Mouse (Mus musculus): ENCODE results near the gene Ipo4.

Ipo4 gene

DNA sequence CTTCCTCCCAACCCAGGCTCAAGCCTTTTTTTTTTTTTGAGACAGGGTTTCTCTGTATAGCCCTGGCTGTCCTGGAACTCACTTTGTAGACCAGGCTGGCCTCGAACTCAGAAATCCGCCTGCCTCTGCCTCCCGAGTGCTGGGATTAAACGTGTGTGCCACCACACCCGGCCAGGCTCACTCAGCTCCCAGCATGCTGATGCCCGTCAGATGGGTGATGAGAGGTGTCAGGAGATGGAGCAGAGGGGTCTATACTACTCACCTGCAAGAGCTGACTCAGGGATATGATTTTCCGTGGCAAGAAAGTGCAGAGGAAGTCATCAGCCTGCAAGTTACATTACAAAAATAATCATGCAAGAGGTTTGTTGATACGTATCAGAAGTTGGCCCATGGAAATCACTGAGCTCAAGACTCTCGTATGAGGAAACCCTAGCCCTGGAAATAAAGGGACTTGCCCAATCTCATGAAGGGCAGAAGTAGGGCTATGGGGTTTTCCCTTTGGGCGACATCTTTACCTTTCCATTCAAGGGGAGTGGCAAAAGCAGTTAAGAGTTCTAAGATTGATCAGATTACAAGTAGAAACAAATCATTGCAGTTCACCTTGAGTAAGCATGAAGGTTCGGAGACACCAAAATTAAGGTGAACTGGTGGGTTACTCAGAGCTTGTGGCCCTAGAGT, 45.8 kb downstream of the Ipo4 start:
- no peak for DNase-seq (ENCODE audit: low spot score)

DNA sequence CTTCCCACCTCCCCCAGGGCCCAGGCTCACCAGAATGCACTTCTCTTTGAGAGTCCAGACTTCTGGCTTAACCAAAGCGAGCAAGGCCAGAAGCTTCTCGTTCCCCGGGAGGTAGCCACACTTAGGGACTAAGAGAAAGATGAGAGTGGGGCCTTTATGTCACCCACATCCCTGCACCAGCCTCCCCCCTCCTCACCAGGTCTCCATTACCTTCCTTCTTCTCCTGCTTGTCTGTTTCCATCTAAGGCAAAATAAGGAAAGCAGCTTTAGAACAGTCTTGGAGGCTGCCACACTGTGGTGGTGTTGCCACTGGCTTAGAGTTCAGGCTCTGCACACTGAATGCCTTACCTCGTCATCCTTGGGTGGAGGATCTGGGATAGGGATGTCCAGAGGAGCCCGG, 46.5 kb downstream of the Ipo4 start:
- DNase-seq (ENCODE audit: low spot score): no peak

DNA sequence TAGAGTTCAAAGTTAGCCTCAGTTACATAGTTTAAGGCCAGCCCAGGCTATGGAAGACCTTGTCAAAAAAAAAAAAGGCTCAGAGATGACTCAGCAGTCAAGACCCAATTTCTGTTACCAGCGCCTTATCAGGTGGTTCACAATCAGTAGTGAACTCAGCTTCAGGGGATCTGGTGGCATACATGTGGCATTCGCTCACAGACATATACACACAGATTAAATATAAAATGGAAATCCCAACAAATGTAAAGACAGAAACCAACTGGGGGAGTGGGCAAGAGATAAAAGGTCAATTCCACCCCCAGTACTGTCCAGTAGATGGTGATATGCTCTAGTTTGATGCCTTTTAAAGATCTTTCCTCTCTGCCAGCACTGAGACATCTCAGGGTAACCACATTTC, 49.6 kb downstream of the Ipo4 start:
- DNase-seq (ENCODE audit: low spot score): no peak

DNA sequence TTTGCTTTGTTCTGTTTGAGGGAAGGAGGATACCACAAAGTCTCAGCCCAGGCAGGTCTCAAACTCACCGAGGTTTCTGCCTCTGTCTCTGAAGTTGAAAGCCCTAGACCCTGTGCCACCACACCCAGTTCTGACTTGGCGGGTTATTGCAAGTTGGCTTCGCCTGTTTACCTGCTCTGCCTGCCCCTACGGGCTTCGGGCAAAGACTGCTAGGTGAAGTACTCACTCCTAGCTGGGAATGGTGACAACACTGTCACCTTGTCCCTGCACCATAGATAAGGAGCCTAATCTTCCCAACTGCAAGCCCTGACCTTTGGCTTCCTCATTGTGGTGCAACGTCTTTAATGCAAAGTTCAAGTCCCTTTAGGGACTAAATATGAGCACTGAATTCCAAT, 50.2 kb downstream of the Ipo4 start:
- no peak for DNase-seq (ENCODE audit: low spot score)

DNA sequence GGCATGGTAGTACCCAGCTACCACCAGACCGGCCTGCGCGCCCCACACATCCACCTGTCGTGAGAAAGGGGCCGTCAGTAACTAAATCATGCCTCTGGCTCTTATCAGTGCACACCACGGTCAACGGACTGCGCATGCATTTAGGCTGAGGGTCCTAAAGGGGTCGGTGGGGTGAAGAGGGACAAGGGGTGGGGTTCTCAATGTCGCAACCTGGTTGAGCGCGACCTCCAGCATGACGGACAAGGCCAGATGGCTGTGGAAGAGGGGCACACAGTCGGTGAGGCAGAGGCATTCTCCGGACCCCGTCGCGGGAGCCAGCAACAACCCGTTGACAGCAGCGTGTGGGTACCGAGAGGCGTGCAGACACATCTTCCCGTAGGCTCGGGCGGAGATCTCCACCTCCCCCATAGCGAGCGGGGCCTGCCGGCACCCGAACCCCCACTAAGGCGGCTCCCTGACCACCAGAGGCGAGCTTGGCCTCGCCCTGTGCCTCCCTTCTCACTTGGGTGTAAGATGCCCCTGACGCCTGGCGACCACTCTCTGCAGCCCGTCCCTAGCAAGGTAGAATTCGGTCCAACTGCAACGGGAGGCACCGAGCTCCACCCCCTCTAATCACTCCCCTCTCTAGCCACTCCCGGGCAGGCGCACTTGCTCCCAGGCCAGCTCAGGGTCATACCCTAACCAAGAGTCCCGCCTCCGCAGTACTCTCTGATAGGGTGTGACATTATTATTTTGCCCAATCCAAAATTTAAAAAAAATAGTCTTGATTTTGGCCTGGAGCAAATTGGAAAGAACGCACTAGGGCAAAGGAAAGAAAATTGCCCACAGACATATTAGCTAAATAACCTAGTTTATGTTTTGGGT, 50.8 kb downstream of the Ipo4 start, which contains the start of gene Emc9:
Gene Emc9, minus strand, starts transcription at position 601 of the 864 bp plus-strand sequence.
- DNase-seq (ENCODE audit: low spot score): peak; percentile 78

DNA sequence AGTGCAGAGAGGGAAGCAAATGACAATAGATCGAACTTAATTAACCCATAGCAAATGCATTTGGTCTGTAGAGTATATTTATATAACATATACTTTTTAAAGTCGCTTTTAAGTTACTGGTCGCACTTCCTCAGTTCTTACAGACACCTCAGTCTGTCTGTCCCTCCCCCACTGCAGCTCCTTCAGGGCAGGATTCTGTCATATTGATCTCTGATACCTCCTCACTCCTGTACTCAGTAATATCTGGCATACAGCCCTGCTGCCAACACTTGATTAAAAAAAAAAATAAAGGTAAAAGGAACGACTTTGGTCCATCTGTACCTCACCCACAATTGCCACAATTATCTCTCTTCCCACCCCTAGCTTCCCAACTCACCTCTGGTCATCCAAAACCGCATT, 51.5 kb downstream of the Ipo4 start:
- DNase-seq (ENCODE audit: low spot score): no peak

DNA sequence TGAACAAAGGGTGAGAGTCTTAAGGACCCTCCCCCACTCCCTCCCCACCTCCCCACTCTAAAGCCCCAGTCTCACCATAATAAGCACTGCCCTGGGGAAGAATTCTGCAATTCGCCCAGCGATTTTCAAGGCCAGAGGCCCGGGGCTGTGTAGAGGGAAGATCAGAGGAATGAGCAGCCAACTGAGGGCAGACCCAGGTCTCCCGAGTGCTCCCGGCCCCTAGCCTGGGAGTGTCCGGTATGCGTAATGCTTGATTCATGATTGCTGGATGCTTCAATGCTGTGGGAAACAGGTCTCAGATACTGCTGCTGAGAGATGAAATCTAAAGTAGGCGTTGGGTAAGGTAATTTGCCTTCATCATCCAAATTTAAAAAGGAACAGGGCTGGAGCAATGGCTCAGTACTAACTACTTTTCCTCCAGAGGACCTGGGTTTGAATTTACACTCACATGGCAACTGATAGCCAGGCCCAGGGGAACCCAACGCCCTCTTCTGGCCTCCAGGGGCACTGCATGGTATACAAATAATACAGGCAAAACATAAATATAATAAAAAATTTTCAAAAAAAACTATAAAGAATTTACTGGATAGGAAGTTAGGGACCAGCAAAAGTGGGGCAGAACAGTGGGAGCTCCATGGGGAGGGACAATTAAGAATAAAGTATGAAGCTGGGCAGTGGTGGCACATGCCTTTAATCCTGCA, 53.6 kb downstream of the Ipo4 start:
- DNase-seq (ENCODE audit: low spot score): no peak

DNA sequence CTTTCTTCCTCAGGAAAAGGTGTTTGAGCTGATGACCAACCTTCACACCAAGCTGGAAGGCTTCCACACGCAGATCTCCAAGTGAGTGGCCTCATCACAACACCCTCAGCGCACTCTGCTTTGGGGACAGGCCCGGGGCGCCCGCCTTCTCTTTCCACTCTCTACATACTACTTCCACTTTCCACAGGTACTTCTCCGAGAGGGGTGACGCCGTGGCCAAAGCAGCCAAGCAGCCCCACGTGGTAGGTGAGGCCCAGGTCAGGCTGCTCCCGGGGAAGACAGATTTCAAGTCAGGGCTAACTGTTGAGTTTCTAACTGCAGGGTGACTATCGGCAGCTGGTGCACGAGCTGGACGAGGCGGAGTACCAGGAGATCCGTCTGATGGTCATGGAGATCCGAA, 55.0 kb downstream of the Ipo4 start:
- DNase-seq (ENCODE audit: low spot score): no peak

DNA sequence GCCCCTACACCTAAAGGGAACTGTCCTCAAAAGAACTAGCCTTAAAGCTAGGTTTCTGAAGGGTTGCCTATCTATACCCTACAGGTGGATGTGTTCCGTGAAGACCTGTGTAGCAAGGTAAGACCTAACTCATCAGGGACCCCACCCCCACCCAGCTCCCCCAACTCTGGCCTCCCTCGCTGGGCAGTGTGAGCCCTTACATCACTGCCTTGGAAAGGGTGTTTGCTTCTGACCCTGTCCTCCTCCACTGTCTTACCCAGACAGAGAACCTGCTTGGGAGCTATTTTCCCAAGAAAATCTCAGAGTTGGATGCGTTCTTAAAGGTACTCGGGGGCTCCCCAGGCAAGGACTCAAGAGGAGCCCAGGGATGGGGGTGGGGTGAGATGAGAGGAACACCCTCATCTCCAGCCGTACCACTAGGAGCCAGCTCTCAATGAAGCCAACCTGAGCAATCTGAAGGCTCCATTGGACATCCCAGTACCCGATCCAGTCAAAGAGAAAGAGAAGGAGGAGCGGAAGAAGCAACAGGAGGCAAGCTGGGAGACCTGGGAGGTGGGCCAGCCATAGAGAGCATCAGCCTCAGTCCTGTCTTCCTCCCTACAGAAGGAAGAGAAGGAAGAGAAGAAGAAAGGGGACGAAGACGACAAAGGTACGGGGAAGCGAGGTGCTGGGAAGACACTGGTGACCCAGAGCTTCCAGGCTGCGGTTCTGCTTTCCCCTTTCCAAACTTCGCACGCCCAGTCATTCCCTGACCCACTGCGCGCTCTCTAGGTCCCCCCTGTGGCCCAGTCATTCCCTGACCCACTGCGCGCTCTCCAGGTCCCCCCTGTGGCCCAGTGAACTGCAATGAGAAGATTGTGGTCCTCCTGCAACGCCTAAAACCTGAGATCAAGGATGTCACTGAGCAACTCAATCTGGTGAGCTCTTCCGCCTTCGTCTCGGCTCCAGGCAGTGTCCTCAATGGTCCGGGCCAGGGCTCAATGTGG, 56.0 kb downstream of the Ipo4 start:
- DNase-seq (ENCODE audit: low spot score): no peak

DNA sequence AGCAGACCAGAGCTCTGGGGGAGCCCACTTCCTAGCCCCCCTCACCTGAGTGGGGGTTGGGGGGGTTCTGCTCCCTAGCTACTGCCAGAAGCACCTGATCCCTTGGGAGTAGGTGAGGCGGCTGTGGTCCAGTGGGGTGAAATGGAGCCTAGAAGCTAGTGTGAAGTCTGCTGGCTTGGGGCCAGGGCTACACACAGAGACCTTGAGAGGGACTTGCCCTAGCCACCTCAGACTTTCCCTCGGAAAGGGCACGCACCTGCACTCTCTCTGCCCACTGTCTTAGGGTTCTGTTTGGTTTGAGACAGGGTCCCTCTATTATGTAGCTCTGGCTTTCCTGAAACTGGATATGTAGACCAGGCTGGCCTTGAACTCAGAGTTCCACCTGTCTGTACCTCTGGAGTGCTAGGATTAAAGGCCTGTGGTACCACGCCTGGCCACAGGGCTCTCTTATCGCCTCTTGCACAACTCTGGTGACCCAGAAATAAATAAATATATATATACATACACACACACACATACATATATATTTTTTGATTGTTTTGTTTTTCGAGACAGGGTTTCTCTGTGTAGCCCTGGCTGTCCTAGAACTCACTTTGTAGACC, 57.0 kb downstream of the Ipo4 start:
- DNase-seq (ENCODE audit: low spot score): peak; percentile 61

DNA sequence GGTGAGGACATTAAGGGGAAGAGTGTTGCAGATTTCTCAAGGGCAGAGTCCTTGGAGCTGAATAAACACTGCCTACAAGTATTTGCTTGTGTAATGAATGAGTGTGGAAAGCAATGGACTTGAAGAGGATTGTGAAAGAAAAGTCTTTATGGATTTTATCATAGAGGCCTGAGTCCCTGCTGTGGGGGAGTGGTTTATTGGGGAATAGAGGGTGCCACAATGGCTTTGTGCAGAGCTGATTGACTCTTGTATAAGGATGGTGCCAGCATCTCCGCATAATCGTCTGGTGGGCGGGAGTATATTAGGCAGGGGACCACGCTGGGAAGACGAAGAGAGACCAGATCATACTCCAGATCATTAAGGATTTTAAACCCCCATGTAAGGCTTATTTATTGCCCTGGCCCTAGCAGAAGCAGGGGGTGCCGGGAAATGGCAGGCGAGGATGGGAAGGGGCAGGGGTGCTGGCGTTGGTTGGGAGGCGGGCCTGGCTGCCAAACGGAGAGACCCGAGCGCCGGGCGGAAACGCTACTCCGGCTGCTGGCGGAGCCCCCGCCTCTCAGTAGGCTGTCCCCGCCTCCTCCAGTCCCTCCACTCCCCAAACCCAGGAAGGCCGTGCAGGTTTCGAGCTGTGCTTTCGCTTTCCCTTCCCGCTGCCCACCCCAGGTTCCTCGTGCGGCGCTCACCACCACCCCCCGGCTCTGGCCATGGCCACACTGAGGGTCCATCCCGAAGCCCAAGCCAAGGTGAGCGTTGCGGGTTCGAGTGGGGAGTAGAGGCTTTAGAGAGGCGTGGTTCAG, 57.7 kb downstream of the Ipo4 start, which contains the start of gene Psme1:
Gene Psme1, plus strand, starts transcription at position 253 of the 797 bp plus-strand sequence.
- peak; percentile 80 for DNase-seq (ENCODE audit: low spot score)

DNA sequence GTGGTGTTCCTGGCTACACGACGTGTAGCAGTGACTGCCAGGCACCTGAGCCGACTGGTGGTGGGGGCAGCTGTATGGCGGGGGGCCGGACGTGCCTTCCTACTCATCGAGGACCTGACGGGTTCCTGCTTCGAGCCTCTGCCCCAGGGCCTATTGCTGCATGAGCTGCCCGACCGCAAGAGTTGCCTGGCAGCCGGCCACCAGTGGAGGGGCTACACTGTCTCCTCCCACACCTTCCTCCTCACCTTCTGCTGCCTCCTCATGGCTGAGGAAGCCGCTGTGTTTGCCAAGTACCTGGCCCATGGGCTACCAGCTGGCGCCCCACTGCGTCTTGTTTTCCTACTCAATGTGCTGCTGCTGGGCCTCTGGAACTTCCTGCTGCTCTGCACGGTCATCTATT, 59.4 kb downstream of the Ipo4 start:
- no peak for DNase-seq (ENCODE audit: low spot score)

DNA sequence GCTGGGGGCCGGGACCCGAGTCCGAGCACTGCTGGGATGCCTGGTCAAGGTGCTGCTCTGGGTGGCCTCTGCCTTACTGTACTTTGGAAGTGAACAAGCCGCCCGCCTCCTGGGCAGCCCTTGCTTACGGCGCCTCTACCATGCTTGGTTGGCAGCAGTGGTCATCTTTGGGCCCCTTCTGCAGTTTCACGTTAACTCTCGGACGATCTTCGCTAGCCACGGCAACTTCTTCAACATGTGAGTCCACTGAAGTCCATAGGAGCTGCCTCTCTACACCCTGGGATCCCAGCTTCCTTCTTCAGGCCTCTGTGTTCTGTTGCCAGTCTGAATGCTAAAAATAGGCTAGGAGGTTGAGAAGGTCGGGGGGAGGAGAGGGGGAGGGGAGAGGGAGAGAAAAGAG, 60.0 kb downstream of the Ipo4 start:
- no peak for DNase-seq (ENCODE audit: low spot score)

Measured in urinary bladder, postnatal 14 days (tissue).